Mouse (Mus musculus): ENCODE data around the gene Nlgn3. TPM values are rescaled to one million over a fixed set of nuclear protein-coding genes. Genes with fewer than 3 reads are reported as not detected.

The Nlgn3 gene
- total and polyA plus RNA-seq, 2 experiments from 2014 or later, result 70.1 to 171 TPM

GRCm38 (mm10) chrX:101266631-101267030, 32.3 kb upstream of the Nlgn3 start:
- Histone ChIP-seq H3K9me3 (ENCODE audit: low read length) (no peaks in the 10 kb centered on the region), H3K4me3 (ENCODE audit: low read length) (no peak overlapping the region), H3K27ac (no peak overlapping the region), H3K27me3 (ENCODE audit: insufficient read depth, low read length) (no peaks in the 10 kb centered on the region), H3K9ac (replicated peaks; ENCODE audit: low read length) (no peak overlapping the region), H3K36me3 (ENCODE audit: insufficient read depth, low read length) (no peaks in the 10 kb centered on the region), H3K4me2 (ENCODE audit: low read depth, low read length) (no peak overlapping the region), H3K4me1 (ENCODE audit: insufficient read depth, low read length) (no peaks in the 10 kb centered on the region)
- TF ChIP-seq CTCF (IDR thresholded peaks at IDR 0.05; ENCODE audit: low read depth), result no peak
- ATAC-seq, result no peak
- no peak for DNase-seq (ENCODE audit: low spot score)
- WGBS, result 91% methylated on average over 6 of the region's 6 CpGs

GRCm38 (mm10) chrX:101268025-101268754, 30.8 kb upstream of the Nlgn3 start, which contains the start of gene Il2rg:
Gene Il2rg (minus strand): TSS chrX:101268255.
- Histone ChIP-seq H3K36me3 (ENCODE audit: insufficient read depth, low read length) (no peaks in the 10 kb centered on the region), H3K9ac (replicated peaks; ENCODE audit: low read length) (no peak within 1 kb of the TSS), H3K4me2 (ENCODE audit: low read depth, low read length) (no peak within 1 kb of the TSS), H3K4me3 (ENCODE audit: low read length) (no peak within 1 kb of the TSS), H3K27ac (no peak within 1 kb of the TSS), H3K27me3 (ENCODE audit: insufficient read depth, low read length) (no peaks in the 10 kb centered on the region), H3K4me1 (ENCODE audit: insufficient read depth, low read length) (no peaks in the 10 kb centered on the region), H3K9me3 (ENCODE audit: low read length) (no peaks in the 10 kb centered on the region)
- no peak for TF ChIP-seq CTCF (IDR thresholded peaks at IDR 0.05; ENCODE audit: low read depth)
- WGBS, result 71% methylated on average over 5 of the region's 5 CpGs
- DNase-seq (ENCODE audit: low spot score), result no peak
- ATAC-seq, result no peak

GRCm38 (mm10) chrX:101268755-101269124, 30.2 kb upstream of the Nlgn3 start, which contains the start of gene Gm20489:
Gene Gm20489 (minus strand): TSS chrX:101269023.
- TF ChIP-seq CTCF (IDR thresholded peaks at IDR 0.05; ENCODE audit: low read depth), result no peak
- H3K4me2 ChIP-seq (ENCODE audit: low read depth, low read length), result no peak within 1 kb of the TSS
- ATAC-seq, result no peak
- H3K27me3 ChIP-seq (ENCODE audit: insufficient read depth, low read length), result no peaks in the 10 kb centered on the region
- 56% methylated on average over 3 of the region's 3 CpGs for WGBS
- no peak within 1 kb of the TSS for H3K9ac ChIP-seq (replicated peaks; ENCODE audit: low read length)
- no peaks in the 10 kb centered on the region for H3K9me3 ChIP-seq (ENCODE audit: low read length)
- no peaks in the 10 kb centered on the region for H3K36me3 ChIP-seq (ENCODE audit: insufficient read depth, low read length)
- H3K4me3 ChIP-seq (ENCODE audit: low read length), result no peak within 1 kb of the TSS
- DNase-seq (ENCODE audit: low spot score), result no peak
- no peak within 1 kb of the TSS for H3K27ac ChIP-seq
- H3K4me1 ChIP-seq (ENCODE audit: insufficient read depth, low read length), result no peaks in the 10 kb centered on the region

GRCm38 (mm10) chrX:101273410-101273809, 25.6 kb upstream of the Nlgn3 start:
- Histone ChIP-seq H3K4me1 (ENCODE audit: insufficient read depth, low read length) (no peaks in the 10 kb centered on the region), H3K27me3 (ENCODE audit: insufficient read depth, low read length) (no peaks in the 10 kb centered on the region), H3K27ac (peak overlapping the region; percentile 73; the same call in 1 of the 2 replicates), H3K36me3 (ENCODE audit: insufficient read depth, low read length) (no peaks in the 10 kb centered on the region), H3K4me3 (ENCODE audit: low read length) (peak overlapping the region; percentile 49), H3K9ac (replicated peaks; ENCODE audit: low read length) (peak overlapping the region; percentile 62), H3K9me3 (ENCODE audit: low read length) (no peaks in the 10 kb centered on the region), H3K4me2 (ENCODE audit: low read depth, low read length) (peak overlapping the region; percentile 59)
- TF ChIP-seq CTCF (IDR thresholded peaks at IDR 0.05; ENCODE audit: low read depth), result no peak
- WGBS, result 31% methylated on average over 6 of the region's 6 CpGs
- DNase-seq (ENCODE audit: low spot score) (no peak), ATAC-seq (no peak)

- H3K27me3 ChIP-seq (ENCODE audit: insufficient read depth, low read length), result no peaks in the 10 kb centered on the region
- H3K27ac ChIP-seq, result peak within 1 kb of the TSS; percentile 73
- H3K4me2 ChIP-seq (ENCODE audit: low read depth, low read length), result peak within 1 kb of the TSS; percentile 59
- H3K4me3 ChIP-seq (ENCODE audit: low read length), result peak within 1 kb of the TSS; percentile 49
- no peak for TF ChIP-seq CTCF (IDR thresholded peaks at IDR 0.05; ENCODE audit: low read depth)
- no peaks in the 10 kb centered on the region for H3K4me1 ChIP-seq (ENCODE audit: insufficient read depth, low read length)
- WGBS, result 25% methylated on average over 54 of the region's 54 CpGs
- no peaks in the 10 kb centered on the region for H3K36me3 ChIP-seq (ENCODE audit: insufficient read depth, low read length)
- no peaks in the 10 kb centered on the region for H3K9me3 ChIP-seq (ENCODE audit: low read length)
- peak within 1 kb of the TSS; percentile 62 for H3K9ac ChIP-seq (replicated peaks; ENCODE audit: low read length)
- DNase-seq (ENCODE audit: low spot score), result peak; percentile 90
- ATAC-seq, result peak; percentile 98
Measured at GRCm38 (mm10) chrX:101273875-101274738, 24.9 kb upstream of the Nlgn3 start, which contains the start of gene Med12. Gene Med12 (plus strand): TSS chrX:101274030.

- H3K4me1 ChIP-seq (ENCODE audit: insufficient read depth, low read length), result no peaks in the 10 kb centered on the region
- no peak overlapping the region for H3K27ac ChIP-seq
- no peak overlapping the region for H3K9ac ChIP-seq (replicated peaks; ENCODE audit: low read length)
- H3K9me3 ChIP-seq (ENCODE audit: low read length), result no peaks in the 10 kb centered on the region
- H3K27me3 ChIP-seq (ENCODE audit: insufficient read depth, low read length), result no peaks in the 10 kb centered on the region
- H3K4me3 ChIP-seq (ENCODE audit: low read length), result no peak overlapping the region
- H3K4me2 ChIP-seq (ENCODE audit: low read depth, low read length), result no peak overlapping the region
- peaks cover 8% of the 10 kb centered on the region; the same call in 1 of the 2 replicates for H3K36me3 ChIP-seq (ENCODE audit: insufficient read depth, low read length)
- DNase-seq (ENCODE audit: low spot score), result no peak
- no peak for ATAC-seq
- no peak for TF ChIP-seq CTCF (IDR thresholded peaks at IDR 0.05; ENCODE audit: low read depth)
- 74% methylated on average over 6 of the region's 6 CpGs for WGBS
Measured at GRCm38 (mm10) chrX:101282813-101283212, 16.2 kb upstream of the Nlgn3 start.
